Mouse (Mus musculus) heart, postnatal 0 days (tissue): ENCODE data around the gene Orm1. TPM values are rescaled to one million over a fixed set of nuclear protein-coding genes. Genes with fewer than 3 reads are reported as not detected.
A peak's percentile ranks its signal among the peaks of the same experiment; 100 is the strongest.

Experiments used
- ATAC-seq: fragments of 200-750 bp; cut with Nextera tagmentation; 2 replicates; pipeline ENCODE4 v1.8.0; 2017; ENCODE audit warnings: low read depth, moderate number of reproducible peaks, moderate library complexity; ENCODE audit not compliant: insufficient read depth
- DNase-seq: peaks from one replicate; pipeline ENCODE4 v3.0.0-alpha.2; 2016; ENCODE audit warnings: low spot score
- H3K27ac ChIP-seq: fragments of 300-500 bp; sonication (generic); 2 replicates; pipeline ENCODE4 v1.5.1; 2014; ENCODE audit warnings: low read depth, mild to moderate bottlenecking
- H3K27me3 ChIP-seq: fragments of 300-500 bp; sonication (generic); 2 replicates; pipeline ENCODE4 v1.6.1; 2014; ENCODE audit warnings: low read length, mixed read lengths; ENCODE audit not compliant: control insufficient read depth, insufficient read depth
- H3K36me3 ChIP-seq: fragments of 300-500 bp; sonication (generic); replicated peaks from 2 replicates; pipeline ENCODE4 v1.6.1; 2014; ENCODE audit warnings: low read length, mixed read lengths; ENCODE audit not compliant: control insufficient read depth, insufficient read depth
- H3K4me1 ChIP-seq: fragments of 300-500 bp; sonication (generic); 2 replicates; pipeline ENCODE4 v1.6.1; 2014; ENCODE audit warnings: antibody characterized with exemption; ENCODE audit not compliant: control insufficient read depth, insufficient read depth
- H3K4me2 ChIP-seq: fragments of 300-500 bp; sonication (generic); 2 replicates; pipeline ENCODE4 v1.6.1; 2014; ENCODE audit warnings: low read depth, mild to moderate bottlenecking, low read length, moderate library complexity
- H3K4me3 ChIP-seq: fragments of 300-500 bp; sonication (generic); 2 replicates; pipeline ENCODE4 v1.5.1; 2014; ENCODE audit warnings: low read depth, low read length
- H3K9ac ChIP-seq: fragments of 300-500 bp; sonication (generic); replicated peaks from 2 replicates; pipeline ENCODE4 v1.6.1; 2014; ENCODE audit warnings: low read depth, low read length, mixed read lengths
- H3K9me3 ChIP-seq: fragments of 300-500 bp; sonication (generic); replicated peaks from 2 replicates; pipeline ENCODE4 v1.6.1; 2016; ENCODE audit warnings: low read length; ENCODE audit not compliant: control insufficient read depth
- CTCF ChIP-seq: IDR thresholded peaks from 2 replicates; pipeline ENCODE4 v1.5.1; 2016; ENCODE audit warnings: antibody characterized with exemption, control low read depth, low read depth
- EP300 ChIP-seq: IDR thresholded peaks from 2 replicates; pipeline ENCODE4 v1.6.1; 2016; ENCODE audit warnings: antibody characterized with exemption, low read depth
- WGBS: fragments of 180-500 bp; shearing (Covaris S2); extraction: QIAGEN DNeasy Blood & Tissue Kit; methylation state at CpG from one replicate; pipeline ENCODE4 v1.1.7; 2014; 5-methylcytosine and 5-hydroxymethylcytosine counted together
- polyA plus RNA-seq: library from polyadenylated mRNA; unstranded; fragments of >200 nt; fragmentation: Nextera tagmentation; extraction: Ambion mirVana; gene quantifications from 2 replicates; pipeline ENCODE4 v1.2.1, GENCODE M21; 2015
- total RNA-seq: library from RNA; depleted of rRNA; stranded (reverse); fragments of >200 nt; gene quantifications from 2 replicates; pipeline ENCODE4 v1.2.3, GENCODE M21; 2014; ENCODE audit warnings: low replicate concordance

Orm1 gene
- total and polyA plus RNA-seq, 2 experiments from 2014 or later, result not detected

DNA sequence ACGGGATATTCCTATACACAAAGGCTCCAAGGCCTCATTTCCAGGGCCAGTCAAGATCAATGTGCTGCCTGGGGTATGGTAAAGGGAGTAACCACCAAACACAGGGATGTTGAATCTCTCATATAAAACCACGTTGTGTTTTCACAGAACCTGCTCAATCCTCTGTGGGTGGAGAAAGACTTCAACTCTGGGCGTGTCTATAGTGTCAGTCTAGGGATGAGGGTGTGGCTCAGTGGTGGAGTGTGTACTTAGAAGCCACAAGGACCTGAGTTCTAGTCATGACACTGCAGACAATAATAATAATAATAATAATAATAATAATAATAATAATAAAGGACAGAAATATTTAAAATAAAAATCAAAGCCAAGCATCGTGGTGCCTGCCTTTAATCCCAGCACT, 39.9 kb downstream of the Orm1 start:
- TF ChIP-seq EP300, result no peak
- no peak for TF ChIP-seq CTCF
- H3K36me3 ChIP-seq, result peaks cover 24% of the 10 kb centered on the region
- ATAC-seq (no peak), DNase-seq (no peak)
- no peaks in the 10 kb centered on the region for H3K4me1 ChIP-seq
- no peak overlapping the region for H3K9ac ChIP-seq
- H3K27me3 ChIP-seq, result no peaks in the 10 kb centered on the region
- no peaks in the 10 kb centered on the region for H3K9me3 ChIP-seq
- no peak overlapping the region for H3K4me2 ChIP-seq
- no peak overlapping the region for H3K4me3 ChIP-seq
- WGBS, result 86% methylated on average over 4 of the region's 4 CpGs
- no peak overlapping the region for H3K27ac ChIP-seq

- 74% methylated on average over 3 of the region's 3 CpGs for WGBS
- DNase-seq (no peak), ATAC-seq (no peak)
- H3K4me1 ChIP-seq, result no peaks in the 10 kb centered on the region
- peaks cover 22% of the 10 kb centered on the region; the same call in 1 of the 2 replicates for H3K36me3 ChIP-seq
- H3K9ac ChIP-seq, result no peak overlapping the region
- no peak overlapping the region; the same call in 1 of the 2 replicates for H3K27ac ChIP-seq
- H3K9me3 ChIP-seq, result no peaks in the 10 kb centered on the region
- TF ChIP-seq EP300 (no peak), CTCF (no peak)
- no peak overlapping the region for H3K4me2 ChIP-seq
- H3K27me3 ChIP-seq, result no peaks in the 10 kb centered on the region
- no peak overlapping the region for H3K4me3 ChIP-seq
Measured at GRCm38 (mm10) chr4:63385253-63385652, 40.9 kb downstream of the Orm1 start.

GRCm38 (mm10) chr4:63385784-63386183, 41.4 kb downstream of the Orm1 start:
- Histone ChIP-seq H3K4me1 (no peaks in the 10 kb centered on the region), H3K27ac (peak overlapping the region; percentile 40; the same call in 1 of the 2 replicates), H3K36me3 (peaks cover 16% of the 10 kb centered on the region; the same call in 1 of the 2 replicates), H3K9me3 (no peaks in the 10 kb centered on the region), H3K27me3 (no peaks in the 10 kb centered on the region), H3K4me3 (peak overlapping the region; percentile 15; the same call in 1 of the 2 replicates), H3K9ac (no peak overlapping the region), H3K4me2 (peak overlapping the region; percentile 16; the same call in 1 of the 2 replicates)
- DNase-seq (no peak), ATAC-seq (no peak)
- WGBS, result 75% methylated on average over 11 of the region's 11 CpGs
- TF ChIP-seq CTCF, result no peak
- TF ChIP-seq EP300, result no peak

GRCm38 (mm10) chr4:63388029-63388428, 43.7 kb downstream of the Orm1 start:
- 73% methylated on average over 6 of the region's 6 CpGs for WGBS
- TF ChIP-seq EP300 (no peak), CTCF (no peak)
- Histone ChIP-seq H3K4me1 (no peaks in the 10 kb centered on the region), H3K27me3 (no peaks in the 10 kb centered on the region), H3K4me3 (no peak overlapping the region), H3K36me3 (peaks cover 8% of the 10 kb centered on the region; the same call in 1 of the 2 replicates), H3K9ac (no peak overlapping the region), H3K27ac (no peak overlapping the region), H3K4me2 (no peak overlapping the region), H3K9me3 (no peaks in the 10 kb centered on the region)
- DNase-seq (no peak), ATAC-seq (no peak)

DNA sequence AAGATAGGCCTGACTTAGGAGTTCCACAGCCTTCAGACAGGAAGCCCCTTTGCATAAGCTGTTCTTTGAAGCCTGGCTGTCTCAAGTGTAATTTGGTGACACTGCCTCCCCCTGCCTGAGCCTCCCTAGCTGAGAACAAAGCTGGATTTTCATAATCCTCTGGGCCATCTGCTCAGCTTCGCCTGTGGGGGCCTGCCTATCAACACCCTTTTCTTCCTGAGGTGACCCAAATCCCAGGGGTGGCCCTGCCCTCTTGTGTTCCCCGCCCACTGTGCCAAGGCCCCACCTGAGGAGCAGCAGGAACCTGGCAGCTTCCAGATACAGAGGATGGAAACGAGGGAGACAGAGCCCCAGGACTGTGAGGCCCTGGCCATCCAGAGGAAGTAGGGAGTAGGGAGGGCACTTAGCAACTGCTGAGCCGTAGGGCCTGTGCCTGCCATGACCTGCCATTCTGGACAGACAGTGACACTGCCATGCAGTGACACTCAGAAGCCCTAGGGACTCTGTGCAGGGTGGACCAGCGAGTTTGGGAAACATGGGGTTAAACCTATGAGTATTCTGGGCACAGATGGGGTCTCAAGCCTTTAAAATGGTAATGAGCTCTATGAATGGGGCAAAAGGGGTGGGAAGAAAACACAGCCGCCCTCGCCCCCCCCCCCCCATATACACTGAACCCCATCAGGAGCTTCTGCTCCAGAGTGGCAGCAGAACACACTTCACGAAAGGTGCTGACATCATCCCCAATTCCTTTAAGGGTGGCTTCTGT, 44.9 kb downstream of the Orm1 start:
- Histone ChIP-seq H3K27ac (no peak overlapping the region), H3K9ac (no peak overlapping the region), H3K36me3 (peaks cover 6% of the 10 kb centered on the region; the same call in 1 of the 2 replicates), H3K4me1 (no peaks in the 10 kb centered on the region), H3K9me3 (no peaks in the 10 kb centered on the region), H3K4me3 (no peak overlapping the region), H3K27me3 (no peaks in the 10 kb centered on the region), H3K4me2 (no peak overlapping the region)
- ATAC-seq, result no peak
- TF ChIP-seq EP300, result no peak
- 64% methylated on average over 8 of the region's 8 CpGs for WGBS
- no peak for DNase-seq
